Mouse (Mus musculus) thymus, adult 18-20 months (tissue): ENCODE measurements around the gene Slc40a1.

Source experiments
- DNase-seq, 2 experiments: peaks; one replicate each; pipeline ENCODE4 v3.0.0; 2022; ENCODE audit warnings: mixed read lengths in 2 of 2

The Slc40a1 gene

DNA sequence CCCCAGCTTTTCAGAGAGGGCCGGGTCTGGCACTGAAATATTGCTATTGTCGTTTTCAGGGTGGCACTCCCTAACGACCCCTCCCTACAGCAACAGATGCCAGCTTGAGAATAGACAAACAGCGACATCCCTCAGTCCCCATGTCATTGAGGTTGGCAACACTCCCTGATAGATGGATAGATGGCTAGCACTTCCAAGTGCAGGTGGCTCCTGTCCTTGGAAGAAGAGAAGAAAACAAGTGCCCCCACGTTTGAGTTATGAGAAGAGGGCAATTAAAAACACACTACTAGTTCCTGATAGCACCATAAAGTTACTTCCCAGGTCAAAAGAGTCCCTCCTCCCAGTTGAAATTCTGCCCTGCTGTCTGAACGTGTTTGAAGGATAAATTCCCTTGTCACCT is 44.2 kb downstream of the Slc40a1 start:
- no peak for DNase-seq

DNA sequence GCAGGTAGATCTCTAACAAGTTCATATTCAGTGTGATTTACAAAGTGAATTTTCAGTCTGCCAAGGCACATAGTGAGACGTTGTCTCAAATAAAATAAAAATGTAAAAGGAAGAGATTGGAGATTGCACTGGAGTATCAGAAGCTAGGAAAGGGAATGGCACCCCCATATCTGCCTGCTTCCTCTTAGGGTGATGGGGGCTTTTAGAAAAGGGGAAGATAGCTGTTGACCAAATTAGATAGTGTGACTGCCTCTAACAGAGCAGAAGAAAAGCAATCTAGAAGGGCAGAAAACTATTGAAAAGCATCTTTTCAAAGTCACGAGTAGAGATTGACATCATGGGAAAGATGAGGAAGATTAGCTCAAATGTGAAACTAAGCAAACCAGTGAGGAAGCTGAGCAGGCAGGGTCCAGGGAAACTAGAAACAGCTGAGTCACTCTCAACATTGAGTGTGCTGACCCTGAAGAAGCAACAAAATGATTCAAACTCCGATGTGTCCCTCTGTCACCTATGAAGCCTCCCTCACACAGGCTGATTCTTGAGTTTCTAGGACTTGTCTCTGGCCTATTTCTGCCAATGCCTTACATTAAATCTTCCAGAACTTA is 45.0 kb downstream of the Slc40a1 start:
- DNase-seq = no peak

DNA sequence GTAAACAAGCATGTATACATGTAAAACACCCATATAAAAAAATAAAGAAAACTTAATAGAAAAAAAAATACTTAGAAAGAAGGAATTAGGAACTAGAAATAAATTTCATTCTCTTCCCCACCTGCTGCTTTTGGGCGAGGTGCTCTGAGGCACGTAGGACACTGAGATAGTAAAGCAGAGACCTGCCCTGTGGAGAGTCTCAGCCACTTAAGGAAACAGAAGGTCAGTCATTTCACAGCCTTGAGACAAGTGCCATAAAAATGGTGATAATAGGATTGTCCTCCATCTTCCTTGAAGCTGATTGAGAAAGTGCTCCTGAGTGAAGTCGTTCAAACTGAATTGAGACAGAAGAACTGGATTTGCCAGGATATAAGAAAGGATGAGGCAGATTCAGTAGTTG is 48.9 kb downstream of the Slc40a1 start:
- no peak for DNase-seq

DNA sequence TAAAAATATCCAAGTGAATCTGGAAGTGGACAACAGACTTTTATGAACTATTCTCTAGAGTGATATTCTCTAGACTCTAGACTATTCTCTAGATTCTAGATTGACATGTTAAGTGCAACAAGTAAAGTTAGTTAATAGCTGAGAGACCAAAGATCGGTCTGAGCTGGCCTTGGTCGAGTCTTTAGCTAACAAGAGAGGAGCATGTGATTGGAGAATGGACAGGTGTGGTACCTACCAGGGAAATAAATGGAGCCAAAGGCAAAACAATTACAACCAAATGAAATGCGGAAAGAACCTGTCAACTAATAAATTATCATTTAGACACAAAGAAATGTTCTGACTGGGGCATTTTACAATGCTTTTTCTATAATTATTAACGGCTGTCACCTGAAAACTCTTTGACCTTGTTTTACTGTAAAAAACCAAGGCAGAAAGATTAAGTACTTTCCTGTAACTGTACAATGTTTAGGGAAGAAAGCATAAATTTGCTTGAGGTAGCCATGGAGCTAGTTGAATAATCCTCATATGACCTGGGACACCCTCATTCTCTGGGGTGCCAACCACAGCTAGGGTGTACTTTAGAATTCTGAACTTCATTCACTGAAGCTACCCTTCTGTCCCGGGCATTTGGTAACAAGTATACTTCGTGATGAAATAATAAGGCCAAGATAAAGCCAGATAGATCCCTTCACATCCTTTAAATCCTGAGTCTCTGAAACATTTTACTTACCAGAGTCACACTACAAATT is 49.7 kb downstream of the Slc40a1 start:
- no peak for DNase-seq

DNA sequence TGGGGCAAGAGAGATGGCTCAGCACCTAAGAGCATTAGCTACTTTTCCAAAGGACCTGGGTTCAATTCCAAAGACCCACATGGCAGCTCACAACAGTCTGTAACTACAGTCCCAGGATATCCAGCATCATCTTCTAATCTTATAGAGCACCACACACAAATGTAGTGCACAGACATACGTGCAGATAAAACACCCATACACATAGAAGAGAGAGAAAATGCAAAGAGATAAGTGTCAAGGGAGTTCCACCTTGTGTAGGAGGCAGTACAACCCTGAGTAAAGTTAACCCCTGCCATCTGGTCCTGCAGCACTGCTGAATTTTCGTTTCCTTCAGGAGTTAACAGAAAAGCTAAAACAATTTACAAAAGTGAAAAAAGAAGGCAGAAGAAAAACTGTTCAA is 50.7 kb downstream of the Slc40a1 start:
- DNase-seq = no peak

DNA sequence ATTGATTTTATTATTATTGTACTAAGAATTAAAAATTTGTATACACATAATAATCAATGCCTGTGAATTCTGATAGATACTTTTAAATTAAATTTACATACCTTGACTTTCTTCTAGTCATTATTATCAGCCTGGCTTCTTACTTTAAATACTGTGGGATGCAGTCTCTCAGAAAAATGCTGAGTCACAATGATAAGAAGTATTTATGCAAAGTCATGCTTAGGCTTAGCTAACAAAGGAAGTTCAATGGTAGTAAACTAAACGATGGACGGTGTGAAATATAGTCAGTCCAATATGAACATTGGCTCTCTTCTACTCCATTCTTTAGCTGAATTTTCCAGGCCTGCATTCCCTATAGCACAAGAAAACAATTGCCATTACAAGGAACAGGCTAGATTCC is 53.1 kb downstream of the Slc40a1 start:
- no peak for DNase-seq

DNA sequence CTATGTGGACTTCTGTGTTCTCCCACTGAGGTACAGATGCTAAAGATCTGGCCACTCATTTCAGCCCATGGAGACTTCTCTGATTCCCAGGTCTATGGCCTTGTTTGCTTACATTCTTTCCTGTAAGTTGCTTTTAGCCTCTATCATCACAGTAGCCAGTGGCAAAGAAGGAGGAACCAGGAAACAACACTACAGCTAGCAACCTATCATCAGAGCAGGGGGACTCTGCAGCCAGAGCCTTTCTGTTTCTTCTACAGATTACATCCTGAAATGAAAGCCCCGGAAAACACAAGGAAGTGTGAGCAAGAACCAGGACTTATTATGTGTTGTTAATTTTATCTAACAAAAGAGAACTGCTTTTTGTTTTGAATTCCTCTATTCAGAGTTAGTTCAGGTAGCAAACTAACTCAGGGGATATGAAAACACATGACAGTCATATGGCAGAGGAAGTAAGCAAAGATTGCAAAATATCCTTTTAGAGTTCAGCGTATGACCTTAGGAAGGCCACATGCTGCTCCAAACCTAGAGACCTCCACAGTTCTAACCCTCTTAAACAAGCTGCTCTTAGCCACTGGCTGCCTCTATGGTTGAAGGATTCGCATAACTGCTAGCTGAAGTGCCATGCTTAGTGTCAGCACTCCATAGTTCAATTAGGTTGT is 57.7 kb downstream of the Slc40a1 start:
- no peak for DNase-seq

DNA sequence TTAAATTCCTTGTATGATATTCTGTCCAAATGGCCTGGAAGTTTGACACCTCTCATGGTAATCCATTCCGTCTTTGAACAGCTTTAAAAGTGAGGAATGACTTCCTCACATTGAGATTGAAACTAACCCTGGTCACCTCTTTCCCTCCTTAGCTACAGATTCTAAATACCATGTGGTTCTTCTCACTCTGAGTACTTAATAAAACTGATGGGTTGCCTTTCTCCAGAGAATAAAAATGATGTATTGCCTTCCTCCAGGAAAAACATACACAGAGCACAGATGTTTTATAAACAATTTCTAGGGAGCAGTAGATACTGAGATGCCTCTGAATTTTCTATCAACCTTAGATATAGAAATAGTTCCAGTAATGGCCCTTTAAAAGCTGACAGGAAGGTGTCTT is 58.3 kb downstream of the Slc40a1 start:
- no peak for DNase-seq

DNA sequence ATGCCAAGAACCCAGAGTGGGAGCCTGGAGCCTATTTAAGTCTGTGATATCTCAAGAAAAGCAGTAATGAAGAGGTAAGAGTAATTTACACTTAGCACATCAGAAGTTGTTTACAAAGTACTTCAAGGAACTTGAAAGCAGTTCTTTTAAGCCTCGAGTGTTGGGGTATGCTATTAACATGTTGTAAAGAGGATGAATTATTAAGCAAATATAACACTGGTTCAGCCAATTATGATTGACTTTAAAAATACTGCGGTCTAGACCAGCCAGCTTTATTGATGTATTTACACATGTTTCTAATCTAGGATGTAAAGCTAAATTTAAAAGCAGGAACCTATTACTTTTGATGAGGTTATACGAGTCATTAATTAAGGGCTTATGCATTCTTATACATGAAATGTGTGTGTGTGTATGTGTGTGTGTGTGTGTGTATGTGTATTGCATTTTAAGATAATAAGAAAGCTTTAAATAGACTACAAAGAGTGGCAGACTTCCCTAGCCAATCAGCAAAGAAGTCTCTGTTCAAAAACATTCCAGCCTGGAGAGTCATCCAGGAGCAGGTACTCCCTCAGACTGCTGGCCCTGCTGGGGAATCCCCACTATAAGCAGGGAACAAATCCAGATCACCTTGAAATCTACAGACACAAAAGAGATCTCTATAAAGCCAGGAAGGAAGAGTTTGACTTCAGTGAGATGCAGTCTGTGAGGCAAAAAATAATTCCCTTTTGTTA is 59.9 kb downstream of the Slc40a1 start:
- no peak for DNase-seq

DNA sequence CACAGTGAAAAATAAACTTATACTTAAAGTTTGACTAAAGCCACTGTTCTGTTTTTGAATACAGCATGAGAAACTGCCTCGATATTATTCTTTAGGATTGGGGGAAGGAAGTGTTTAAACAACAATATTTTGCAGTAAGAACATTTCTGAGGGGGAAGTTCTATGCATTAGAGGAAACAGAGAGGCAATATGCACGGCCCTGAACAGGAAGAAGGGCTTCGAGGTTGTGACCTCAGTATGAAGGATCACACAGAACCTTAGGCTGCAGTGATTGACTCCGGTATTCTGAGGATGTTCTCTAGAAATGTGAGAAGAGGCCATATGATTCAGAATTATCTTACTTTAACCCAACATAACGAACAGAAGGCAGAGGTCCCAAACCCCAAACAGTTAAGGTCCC is 60.6 kb downstream of the Slc40a1 start:
- no peak for DNase-seq

DNA sequence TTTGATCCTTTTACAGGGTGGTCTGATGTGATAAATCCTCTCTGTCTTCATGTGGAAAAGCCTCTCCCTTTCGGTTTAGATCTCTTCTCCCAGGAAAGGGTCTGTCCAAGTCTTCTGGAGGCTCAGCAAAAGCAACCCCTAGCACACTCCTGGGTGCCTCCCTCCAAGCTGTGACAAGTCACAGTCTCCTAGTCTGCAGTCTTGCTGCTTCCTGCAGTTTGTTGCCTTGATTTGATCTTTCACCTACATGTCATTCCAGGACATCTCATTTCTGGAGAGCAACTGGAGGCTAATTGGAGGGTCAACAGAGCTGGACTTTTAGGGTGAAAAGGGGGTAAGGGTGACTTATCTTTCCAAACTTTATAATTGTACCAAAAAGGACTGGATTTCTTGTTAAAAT is 61.0 kb downstream of the Slc40a1 start:
- no peak for DNase-seq

DNA sequence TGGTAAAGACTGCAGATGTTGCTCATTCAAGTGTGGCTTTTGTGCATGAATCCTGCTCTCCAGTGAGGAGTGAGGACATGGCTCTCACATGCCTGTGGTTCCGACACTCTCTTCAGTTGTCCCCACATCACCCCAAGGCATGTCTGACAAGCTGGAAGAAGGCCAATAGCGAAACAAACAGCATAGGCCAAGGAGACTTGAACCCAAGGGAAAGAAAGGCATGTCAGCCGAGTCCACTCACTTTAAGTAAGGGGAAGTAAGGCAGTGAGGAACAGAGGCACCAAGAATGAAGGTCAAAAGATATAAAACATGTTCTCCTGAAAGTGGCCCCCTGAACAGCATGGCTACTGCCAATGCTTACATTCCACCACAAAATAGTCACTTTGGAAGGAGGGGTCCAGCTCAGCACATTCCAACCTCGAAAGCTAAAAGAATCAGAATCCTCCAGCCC is 61.7 kb downstream of the Slc40a1 start:
- no peak for DNase-seq

DNA sequence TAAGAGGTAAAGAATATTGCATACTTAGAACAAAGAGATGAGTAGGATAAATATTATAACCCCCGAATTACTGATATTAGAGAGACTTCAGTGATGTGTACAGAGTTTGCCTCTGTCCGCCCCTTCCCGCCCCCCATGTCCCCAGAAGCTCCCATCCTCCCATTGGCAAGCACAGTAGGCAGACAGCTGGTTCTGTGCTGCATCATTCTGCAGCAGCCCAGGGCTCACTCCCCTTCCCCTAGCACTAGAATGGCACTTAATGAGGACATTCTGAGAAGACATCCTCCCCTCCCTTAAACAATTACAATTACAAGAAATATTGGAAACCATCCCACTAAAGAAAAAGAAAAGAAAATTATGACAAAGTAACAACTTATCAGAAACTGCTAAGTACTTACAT is 62.7 kb downstream of the Slc40a1 start:
- no peak for DNase-seq

DNA sequence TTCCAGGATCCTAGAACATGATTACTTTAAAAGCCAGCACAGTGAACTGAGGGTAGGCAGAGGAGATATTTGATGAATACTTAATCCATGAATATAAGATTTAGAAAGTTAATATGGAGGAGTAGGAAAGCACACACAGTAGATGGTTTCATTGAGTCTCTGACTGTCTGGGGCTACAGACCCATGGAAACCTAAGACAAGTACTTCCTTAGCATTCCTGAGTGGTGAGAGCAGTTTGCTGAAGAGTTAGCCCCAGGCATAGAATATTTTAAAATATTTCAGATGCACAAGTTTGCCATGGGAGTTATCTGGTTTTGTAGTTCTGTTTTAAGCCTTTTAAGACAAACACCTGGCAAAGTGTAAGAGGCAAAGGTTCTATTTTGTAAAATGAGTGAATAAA is 65.2 kb downstream of the Slc40a1 start:
- DNase-seq = no peak

DNA sequence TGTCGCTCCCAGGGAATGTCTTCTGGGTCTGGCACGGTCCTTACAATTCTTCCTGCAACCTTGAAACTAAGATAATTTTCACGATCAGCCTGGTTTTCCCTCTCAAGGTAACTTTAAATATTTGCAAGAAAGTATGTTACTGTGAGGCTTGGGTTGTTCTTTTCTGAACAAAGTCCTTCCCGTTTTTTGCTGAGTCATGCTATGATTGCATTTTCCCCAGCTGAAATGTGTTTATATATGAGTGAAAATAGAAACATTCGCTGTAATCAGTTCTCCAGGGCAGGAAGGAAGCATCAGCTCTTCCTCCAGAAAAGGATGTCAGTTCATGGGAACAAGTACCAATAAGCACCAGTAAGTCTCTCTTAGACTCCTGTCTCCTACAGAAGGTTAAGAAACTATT is 66.0 kb downstream of the Slc40a1 start:
- no peak for DNase-seq
